Mouse (Mus musculus) left cerebral cortex, postnatal 4 days (tissue): ENCODE measurements around the gene Tmem108. TPM values are rescaled to one million over a fixed set of nuclear protein-coding genes. Genes with fewer than 3 reads are reported as not detected.
A peak's percentile ranks its signal among the peaks of the same experiment; 100 is the strongest.

Source experiments
- DNase-seq: peaks from one replicate; pipeline ENCODE4 v3.0.0-alpha.2; 2022
- intact Hi-C: fragments of 180-260 bp; cut with DNase I; formaldehyde crosslinking; loops from one replicate; pipeline ENCODE4 v1.15.1; 2025
- total RNA-seq, 2 experiments: library from RNA; stranded (reverse); gene quantifications; 2 replicates each; pipeline ENCODE4 v1.2.3; 2021

Tmem108 gene
- total RNA-seq, 2 experiments from 2014 or later: 58.4 to 59.7 TPM

DNA sequence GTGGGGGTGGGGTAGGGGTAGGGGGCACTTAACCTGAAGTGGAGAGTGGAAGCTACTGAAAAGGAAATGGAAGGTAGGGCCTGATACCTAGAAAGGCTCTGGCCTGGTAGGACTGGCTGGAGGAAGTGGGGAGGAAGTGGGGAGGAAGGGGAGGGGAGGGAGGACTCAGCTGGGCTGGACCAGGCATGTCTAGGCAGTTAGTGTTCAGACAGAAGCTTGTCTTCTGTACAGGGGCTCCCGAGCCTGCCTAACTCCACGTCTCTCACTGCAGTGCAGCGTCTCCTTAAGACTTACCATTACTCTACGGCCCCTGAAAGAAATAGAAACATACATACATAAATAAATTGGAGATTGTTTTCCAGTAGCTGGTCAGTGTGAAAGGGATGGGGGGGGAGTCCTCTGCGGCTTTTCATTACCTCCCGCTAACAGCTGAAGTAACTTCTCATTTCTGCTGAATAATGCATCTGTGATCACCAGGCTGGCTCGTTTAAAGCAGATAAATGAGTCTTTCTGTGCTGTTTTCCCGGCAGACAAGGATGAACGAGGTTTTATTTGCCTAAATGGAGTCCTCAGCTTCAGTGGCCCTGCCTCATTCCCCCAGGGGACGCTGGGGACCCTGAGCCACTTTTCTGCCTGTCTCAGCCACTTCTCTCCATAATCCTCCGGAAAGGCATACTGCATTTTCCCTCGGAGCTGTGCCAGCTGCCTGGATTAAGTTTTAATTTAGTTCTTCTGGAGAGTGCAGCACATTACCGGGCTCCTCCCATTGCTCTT is 287.5 kb downstream of the Tmem108 start:
- peak; percentile 27 for DNase-seq
- intact Hi-C loops: loop anchor here (10.0 kb wide), 1 partner anchor 109 kb away; the partner anchor contains the start of gene Cdv3

DNA sequence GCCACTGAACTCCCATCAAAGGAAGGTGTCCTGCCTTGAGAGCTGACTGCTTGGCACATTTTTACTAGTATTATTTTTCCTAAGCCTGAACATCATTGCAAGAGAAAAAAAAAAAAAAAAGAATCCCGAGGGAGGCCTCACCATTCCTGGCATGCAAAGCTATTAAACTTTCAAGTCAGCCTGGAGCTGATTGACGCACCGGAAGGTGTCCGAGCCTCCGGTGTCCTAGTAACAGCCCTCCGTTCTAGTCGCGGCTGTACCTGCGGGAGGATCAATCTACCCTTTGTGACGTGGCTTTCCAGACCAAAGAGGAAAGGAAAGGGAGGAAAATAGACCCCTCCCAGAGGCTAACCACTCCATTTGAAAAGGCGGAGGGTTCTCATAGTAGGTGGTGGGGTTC is 289.9 kb downstream of the Tmem108 start:
- intact Hi-C loops: loop anchor here (10.0 kb wide), 1 partner anchor 107 kb away; the partner anchor contains the start of gene Cdv3
- no peak for DNase-seq

DNA sequence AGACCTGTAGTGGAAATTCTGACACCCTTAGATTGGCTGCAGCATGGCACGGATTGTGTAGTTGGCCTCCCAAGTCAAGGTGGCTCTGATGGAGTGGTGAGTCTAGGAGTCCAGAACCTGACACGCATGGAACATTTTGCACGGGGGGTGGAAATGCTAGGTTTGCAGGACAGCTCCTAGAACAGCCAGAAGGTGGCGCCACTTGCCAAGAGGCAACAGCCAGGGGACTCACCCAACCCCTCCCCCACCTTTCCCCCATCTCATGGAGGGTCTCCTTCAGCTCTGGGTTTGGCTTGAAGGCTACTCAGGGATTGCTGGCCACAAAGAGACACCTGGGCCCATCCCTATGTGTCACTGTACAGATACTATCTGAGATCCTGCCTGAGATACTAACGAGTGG is 292.1 kb downstream of the Tmem108 start:
- intact Hi-C loops: no loop called here
- peak; percentile 38 for DNase-seq

DNA sequence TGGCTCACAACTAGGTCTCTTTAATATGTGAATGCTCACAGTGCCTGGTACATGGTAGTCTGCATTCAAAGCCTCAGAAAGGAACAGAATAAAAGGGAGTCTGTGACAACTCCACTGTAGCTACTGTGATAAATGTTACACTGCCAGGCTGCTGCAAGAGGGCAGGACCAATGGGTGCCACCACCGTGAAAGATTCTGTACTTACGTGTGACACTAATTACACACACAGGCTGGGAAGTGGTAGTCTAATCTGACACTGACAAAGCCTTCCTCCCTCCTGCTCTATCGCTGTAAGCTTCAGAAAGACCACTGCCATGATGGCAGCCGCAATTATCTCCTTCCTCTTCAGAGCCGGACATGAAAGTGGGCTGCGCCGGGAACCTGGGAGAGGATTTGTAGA is 292.7 kb downstream of the Tmem108 start:
- DNase-seq: no peak
- intact Hi-C loops: no loop called here

DNA sequence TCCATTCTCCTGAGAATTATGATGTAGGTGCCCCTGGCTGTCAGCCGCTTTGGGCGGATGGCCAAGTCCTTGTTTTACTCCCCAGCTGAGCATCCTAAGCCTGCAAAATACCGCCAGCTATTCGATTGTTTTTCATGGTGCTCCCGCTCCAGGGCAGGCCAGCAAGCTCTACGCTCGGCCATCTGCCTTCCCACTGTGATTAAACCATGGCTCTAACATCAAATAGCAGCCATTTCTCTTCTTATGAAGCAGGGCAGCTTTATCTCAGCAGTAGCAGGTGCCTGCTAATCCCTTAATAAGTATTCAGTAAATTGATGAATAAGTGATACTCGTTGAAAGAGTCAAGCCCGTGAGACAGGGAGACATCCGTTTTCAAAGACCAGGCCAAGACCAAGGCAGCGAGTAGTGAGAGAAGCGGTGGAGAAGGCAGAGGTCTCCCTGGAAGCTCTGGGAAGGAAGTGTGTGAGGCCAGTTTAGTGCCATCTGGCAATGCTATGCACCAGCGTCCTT is 295.9 kb downstream of the Tmem108 start:
- intact Hi-C loops: no loop called here
- DNase-seq: peak; percentile 72

DNA sequence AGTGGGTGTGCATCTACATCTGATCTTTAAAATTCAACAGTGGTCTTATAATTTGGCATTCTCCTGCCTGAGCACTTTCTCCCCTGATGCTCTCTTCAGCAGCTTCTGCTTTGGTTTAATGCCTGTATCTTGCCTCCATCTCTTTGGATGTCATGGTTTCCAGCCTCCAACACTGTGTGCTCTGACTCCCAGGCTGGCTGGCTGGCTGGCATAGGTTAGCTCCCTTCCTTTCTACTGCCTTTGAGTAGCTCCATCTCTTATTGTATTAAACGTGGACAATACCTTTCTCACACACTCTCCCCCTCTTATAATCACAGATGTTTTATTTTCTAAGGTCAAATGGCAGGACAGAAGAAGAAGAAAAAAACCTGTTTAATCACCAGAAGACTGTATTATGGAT is 296.3 kb downstream of the Tmem108 start:
- DNase-seq: no peak
- intact Hi-C loops: no loop called here

DNA sequence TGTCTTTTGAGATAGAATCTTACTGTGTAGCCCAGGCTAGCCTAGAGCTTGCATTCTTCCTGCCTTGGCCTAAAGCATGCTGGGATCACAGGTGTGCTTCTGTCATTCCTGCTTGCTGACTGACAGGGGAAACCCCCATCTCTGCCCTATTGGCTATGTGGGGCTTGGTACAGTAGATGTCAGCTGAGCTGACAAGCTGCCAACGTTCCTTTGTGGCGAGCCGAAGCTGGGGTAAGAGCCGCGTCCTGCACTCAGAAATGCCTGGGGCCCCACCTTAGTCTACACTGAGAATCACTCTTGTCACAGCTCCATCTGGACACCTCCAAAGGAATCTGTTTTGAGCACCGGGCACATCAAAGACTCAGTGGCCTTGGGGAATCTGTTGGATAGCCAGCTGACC is 297.8 kb downstream of the Tmem108 start:
- intact Hi-C loops: no loop called here
- DNase-seq: no peak

DNA sequence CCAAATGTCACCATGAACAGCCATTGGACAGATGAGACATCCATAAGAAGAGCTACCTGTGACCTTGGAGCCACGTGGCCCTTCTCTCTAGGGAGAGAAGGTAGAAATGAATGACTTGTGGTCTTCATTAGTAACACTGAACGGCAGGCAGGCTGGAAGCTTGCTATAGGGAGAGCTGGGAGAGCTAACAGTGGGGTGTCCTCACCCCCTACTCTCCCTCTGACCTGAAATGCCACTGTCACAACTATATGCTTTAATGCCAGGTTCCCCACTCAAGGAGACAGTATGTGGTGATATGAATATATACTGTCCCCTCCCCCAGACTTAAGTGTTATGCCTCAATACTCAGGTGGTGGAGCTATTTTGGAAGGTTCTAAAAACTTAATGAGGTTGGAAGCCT is 301.8 kb downstream of the Tmem108 start:
- no peak for DNase-seq
- intact Hi-C loops: no loop called here

DNA sequence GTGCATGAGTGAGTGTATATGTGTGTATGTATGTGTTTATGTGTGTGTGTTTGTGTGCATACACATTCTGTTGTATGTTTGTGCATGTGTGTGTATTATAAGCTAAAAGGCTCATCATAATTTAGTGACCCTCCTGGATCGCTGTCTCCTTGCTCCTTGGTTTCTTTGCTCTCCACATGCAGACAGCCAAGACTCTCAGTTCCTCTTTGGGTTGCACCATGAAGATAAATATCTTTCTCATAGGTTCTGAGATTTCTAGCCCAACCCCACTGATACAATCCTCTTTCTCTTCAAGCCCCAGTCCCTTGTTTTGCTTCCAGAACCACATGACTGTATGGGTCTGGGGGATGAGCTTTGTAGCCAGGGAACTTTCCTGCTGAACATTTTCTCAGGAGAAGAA is 302.3 kb downstream of the Tmem108 start:
- intact Hi-C loops: no loop called here
- no peak for DNase-seq

DNA sequence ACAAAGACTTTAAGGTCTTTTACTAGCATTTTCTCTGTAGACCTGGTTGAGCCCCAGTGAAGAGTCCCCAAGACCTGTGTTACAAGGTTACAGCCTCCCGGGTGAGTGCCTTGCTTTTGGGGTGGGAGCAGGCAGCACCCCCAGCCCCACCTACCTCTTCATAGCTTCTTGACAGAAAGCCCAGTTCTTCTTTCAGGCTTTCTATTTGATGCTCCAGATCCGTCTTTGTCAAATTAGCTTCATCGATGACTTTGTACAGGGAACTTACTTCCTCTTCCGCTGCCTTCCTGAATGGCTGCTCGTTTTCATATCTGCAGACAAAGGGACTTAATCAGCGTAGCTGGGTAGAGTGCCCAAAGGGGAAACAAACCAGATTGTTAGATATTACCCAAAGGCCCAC is 312.0 kb downstream of the Tmem108 start:
- DNase-seq: no peak
- intact Hi-C loops: no loop called here

DNA sequence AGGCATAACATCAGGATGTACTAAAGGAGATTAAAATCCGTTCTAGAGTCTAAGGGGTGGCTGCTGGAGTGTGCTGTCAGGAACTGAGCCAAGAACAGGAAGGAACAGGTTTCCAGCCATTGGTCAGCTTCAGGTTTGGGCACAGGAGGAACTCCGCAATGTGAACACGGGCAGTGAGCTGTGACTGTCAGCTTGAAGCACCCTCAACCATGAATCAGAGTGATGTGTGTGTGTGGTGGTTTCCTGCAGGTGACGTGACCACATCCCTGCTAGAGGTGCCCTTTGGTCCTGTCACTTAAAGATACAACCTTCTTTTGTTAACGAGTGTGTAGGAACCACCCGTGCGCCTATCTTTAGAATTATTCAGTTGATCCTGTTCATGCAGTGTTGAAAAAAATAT is 312.5 kb downstream of the Tmem108 start:
- DNase-seq: no peak

DNA sequence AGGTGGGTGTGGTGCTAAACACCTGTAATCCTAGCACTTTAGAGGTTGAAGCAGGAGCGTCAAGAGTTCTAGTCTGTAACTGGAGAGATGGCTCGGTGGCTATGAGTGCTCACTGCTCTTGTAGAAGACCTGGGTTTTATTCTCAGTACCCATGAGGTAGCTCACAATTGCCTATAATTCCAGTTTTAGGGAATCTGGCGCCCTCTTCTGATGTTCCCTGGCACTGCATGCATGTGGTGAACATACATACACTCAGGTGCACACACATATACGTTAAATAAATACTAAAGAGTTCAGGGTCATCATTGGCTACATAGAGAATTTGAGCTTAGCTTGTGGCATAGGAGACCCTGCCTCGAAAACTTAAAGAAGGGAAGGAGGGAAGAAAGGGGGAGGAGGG is 317.0 kb downstream of the Tmem108 start:
- intact Hi-C loops: no loop called here
- DNase-seq: no peak

More for the DNA sequence above, 312.5 kb downstream of the Tmem108 start:
- intact Hi-C loops: no loop called here

DNA sequence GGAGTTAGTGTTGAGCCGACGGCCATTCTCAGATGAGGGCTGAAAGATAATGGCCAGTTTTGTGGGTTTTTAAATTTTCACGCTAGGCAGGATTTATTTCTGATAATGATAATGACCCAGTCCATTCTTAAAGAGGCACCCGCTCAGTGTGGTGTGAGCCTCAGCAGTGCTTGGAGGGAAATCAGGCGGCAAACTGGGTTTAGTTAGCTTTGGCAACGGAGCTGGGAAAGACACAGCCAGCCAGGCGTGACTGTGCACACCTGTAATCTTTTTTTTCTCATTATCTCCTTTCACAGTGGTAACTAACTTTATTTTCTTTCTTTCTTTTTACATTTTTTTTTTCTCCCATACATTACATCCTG is 317.8 kb downstream of the Tmem108 start:
- DNase-seq: no peak
- intact Hi-C loops: no loop called here

DNA sequence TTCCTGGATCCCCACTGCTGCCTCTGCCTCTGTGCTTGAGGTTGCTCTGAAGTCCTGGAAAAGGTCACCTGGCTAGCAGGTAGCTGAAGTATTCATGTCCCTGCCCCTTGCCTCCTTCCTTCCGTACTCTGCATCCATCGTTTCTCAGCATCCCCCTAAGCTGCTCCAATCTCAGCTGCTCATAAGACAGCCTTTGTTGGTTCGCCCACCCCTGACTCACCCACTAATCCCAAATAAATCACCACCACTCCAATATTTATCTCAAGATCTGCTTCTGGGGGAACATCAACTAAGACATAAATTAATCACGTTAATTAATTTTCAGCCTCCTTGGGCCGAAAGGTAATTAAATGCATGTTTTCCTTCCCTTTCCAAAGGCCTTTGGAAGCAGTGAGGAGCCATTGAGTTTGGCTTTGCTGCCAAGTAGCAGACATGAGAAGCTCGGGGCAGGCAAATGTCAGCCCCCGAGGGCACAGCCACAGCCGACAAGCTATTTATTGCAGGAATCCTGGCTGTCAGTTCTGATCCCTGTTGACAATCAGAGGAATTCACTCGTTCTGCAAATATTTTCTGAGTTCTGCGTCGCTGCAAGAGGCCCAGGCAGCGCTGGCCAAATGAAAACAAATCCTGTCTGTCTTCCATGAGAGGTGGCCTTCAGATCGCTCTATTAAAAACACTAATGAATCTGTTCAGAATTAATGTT is 318.4 kb downstream of the Tmem108 start:
- intact Hi-C loops: no loop called here
- peak; percentile 39 for DNase-seq

DNA sequence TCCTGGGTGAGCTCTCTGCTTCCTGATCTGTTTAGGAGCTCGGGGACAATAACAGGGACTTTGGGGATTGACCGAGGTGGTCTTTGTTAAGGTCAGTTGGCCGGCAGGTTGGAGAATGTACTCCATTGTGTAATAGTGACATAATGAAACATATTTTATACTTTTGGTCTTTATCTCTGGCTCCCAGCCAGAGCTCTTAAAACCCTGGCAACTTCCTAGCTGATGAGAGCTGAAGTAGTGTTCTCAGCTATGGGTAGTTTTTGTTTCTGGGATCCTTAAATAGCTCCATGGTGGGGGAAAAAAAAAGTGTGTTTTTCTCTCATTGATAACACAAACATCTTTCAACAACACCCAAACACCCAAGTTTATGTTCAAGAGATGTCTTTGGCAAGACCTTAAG is 321.0 kb downstream of the Tmem108 start:
- no peak for DNase-seq
- intact Hi-C loops: no loop called here

DNA sequence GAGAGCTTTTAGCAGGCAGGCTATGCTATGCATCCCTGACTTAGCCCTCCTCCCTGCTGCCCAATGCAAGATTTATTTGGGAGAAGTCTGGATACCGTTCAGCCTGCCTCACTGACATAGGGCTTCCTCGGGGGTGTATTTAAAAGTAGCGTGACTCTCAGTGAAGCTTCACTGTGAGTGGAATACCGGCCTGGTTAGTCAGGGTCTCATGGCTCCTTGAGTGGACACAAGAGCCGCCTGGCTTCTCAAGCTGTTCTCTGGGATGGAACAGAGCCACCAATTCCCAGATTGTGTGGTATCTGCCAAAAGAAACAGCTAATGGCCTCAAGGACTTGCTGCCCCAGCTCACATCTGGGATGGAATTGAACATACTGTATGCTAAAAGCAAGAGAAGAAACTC is 324.5 kb downstream of the Tmem108 start:
- peak; percentile 41 for DNase-seq
- intact Hi-C loops: no loop called here

DNA sequence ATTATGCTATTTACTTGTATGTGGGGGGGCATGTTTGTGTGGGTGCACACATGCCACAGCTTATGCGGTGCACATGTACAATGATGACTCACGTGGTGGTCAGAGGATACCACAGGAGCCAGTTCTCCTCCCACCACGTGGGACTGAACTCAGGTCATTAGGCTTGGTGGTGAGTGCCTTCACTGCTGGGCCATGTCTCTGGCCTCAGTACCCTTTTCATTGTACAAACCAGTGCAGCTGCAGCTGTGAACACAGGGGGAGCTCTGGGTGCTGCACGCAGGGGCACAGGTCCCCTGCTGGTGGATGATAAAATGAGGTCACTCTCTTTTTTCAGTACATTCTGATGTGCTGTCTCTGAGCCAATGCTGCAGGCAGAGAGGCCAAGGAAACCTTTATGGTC is 327.5 kb downstream of the Tmem108 start:
- intact Hi-C loops: no loop called here
- DNase-seq: no peak

Other genes with a start within 250 kb of the Tmem108 start
- gene Nphp3, start 240.7 kb upstream of the Tmem108 start, total RNA-seq: 10 to 100 TPM in 1 of 2 experiments, 1 to 10 TPM in 1; 8.9 to 10.0 TPM